Mouse (Mus musculus): Measurements from ENCODE around the gene Ptbp1. TPM values are rescaled to one million over a fixed set of nuclear protein-coding genes. Genes with fewer than 3 reads are reported as not detected.

The Ptbp1 gene
- polyA plus RNA-seq, 1 experiment from 2014 or later: 220 TPM

GRCm38 (mm10) chr10:79819606-79820005 lies 34.6 kb upstream of the Ptbp1 start:
- H3K36me3 ChIP-seq (ENCODE audit: insufficient read depth, low read length): peaks cover 14% of the 10 kb centered on the region; the same call in 1 of the 2 replicates
- H3K4me3 ChIP-seq (replicated peaks; ENCODE audit: low read depth, low read length): no peak overlapping the region
- no peak for TF ChIP-seq CTCF (IDR thresholded peaks at IDR 0.05; ENCODE audit: low read depth)
- H3K9me3 ChIP-seq (replicated peaks; ENCODE audit: low read length): no peaks in the 10 kb centered on the region
- no peak overlapping the region for H3K27ac ChIP-seq
- H3K4me2 ChIP-seq (ENCODE audit: low read length): no peak overlapping the region
- H3K27me3 ChIP-seq (ENCODE audit: insufficient read depth, low read length): no peaks in the 10 kb centered on the region
- H3K4me1 ChIP-seq (replicated peaks; ENCODE audit: insufficient read depth, low read length): peaks cover 29% of the 10 kb centered on the region
- ATAC-seq (replicated peaks; ENCODE audit: low FRiP score, low read depth): no peak
- no peak overlapping the region for H3K9ac ChIP-seq (ENCODE audit: low read depth, low read length)
- WGBS: 91% methylated on average over 17 of the region's 17 CpGs
- no peak for DNase-seq (ENCODE audit: low spot score)

GRCm38 (mm10) chr10:79820277-79820676 lies 34.0 kb upstream of the Ptbp1 start:
- no peak for TF ChIP-seq CTCF (IDR thresholded peaks at IDR 0.05; ENCODE audit: low read depth)
- no peak overlapping the region for H3K4me2 ChIP-seq (ENCODE audit: low read length)
- no peak for DNase-seq (ENCODE audit: low spot score)
- no peaks in the 10 kb centered on the region for H3K9me3 ChIP-seq (replicated peaks; ENCODE audit: low read length)
- H3K36me3 ChIP-seq (ENCODE audit: insufficient read depth, low read length): peaks cover 14% of the 10 kb centered on the region; the same call in 1 of the 2 replicates
- no peak overlapping the region for H3K4me3 ChIP-seq (replicated peaks; ENCODE audit: low read depth, low read length)
- no peak overlapping the region; the same call in 1 of the 2 replicates for H3K9ac ChIP-seq (ENCODE audit: low read depth, low read length)
- H3K27ac ChIP-seq: peak overlapping the region; percentile 69
- H3K27me3 ChIP-seq (ENCODE audit: insufficient read depth, low read length): no peaks in the 10 kb centered on the region
- H3K4me1 ChIP-seq (replicated peaks; ENCODE audit: insufficient read depth, low read length): peaks cover 26% of the 10 kb centered on the region
- 69% methylated on average over 8 of the region's 8 CpGs for WGBS
- no peak for ATAC-seq (replicated peaks; ENCODE audit: low FRiP score, low read depth)

GRCm38 (mm10) chr10:79820782-79821181 lies 33.4 kb upstream of the Ptbp1 start, which contains the start of gene Misp:
Misp (plus strand) TSS chr10:79820989.
- Histone ChIP-seq H3K27ac (peak within 1 kb of the TSS; percentile 69), H3K4me1 (replicated peaks; ENCODE audit: insufficient read depth, low read length) (peaks cover 24% of the 10 kb centered on the region), H3K9ac (ENCODE audit: low read depth, low read length) (peak within 1 kb of the TSS; percentile 3; the same call in 1 of the 2 replicates), H3K9me3 (replicated peaks; ENCODE audit: low read length) (no peaks in the 10 kb centered on the region), H3K4me2 (ENCODE audit: low read length) (0 out of 2 replicates have a peak within 1 kb of the TSS, but pooled peaks have one; percentile 2), H3K36me3 (ENCODE audit: insufficient read depth, low read length) (peaks cover 14% of the 10 kb centered on the region; the same call in 1 of the 2 replicates), H3K27me3 (ENCODE audit: insufficient read depth, low read length) (no peaks in the 10 kb centered on the region), H3K4me3 (replicated peaks; ENCODE audit: low read depth, low read length) (no peak within 1 kb of the TSS)
- 44% methylated on average over 11 of the region's 11 CpGs for WGBS
- peak; percentile 58 for TF ChIP-seq CTCF (IDR thresholded peaks at IDR 0.05; ENCODE audit: low read depth)
- no peak for ATAC-seq (replicated peaks; ENCODE audit: low FRiP score, low read depth)
- peak; percentile 60 for DNase-seq (ENCODE audit: low spot score)

GRCm38 (mm10) chr10:79821731-79822130 lies 32.5 kb upstream of the Ptbp1 start:
- TF ChIP-seq CTCF (IDR thresholded peaks at IDR 0.05; ENCODE audit: low read depth): no peak
- no peak for DNase-seq (ENCODE audit: low spot score)
- Histone ChIP-seq H3K4me3 (replicated peaks; ENCODE audit: low read depth, low read length) (no peak overlapping the region), H3K36me3 (ENCODE audit: insufficient read depth, low read length) (peaks cover 12% of the 10 kb centered on the region; the same call in 1 of the 2 replicates), H3K27me3 (ENCODE audit: insufficient read depth, low read length) (no peaks in the 10 kb centered on the region), H3K9me3 (replicated peaks; ENCODE audit: low read length) (no peaks in the 10 kb centered on the region), H3K4me2 (ENCODE audit: low read length) (0 out of 2 replicates have a peak overlapping the region, but pooled peaks have one; percentile 2), H3K9ac (ENCODE audit: low read depth, low read length) (0 out of 2 replicates have a peak overlapping the region, but pooled peaks have one; percentile 3), H3K4me1 (replicated peaks; ENCODE audit: insufficient read depth, low read length) (peaks cover 24% of the 10 kb centered on the region), H3K27ac (peak overlapping the region; percentile 27)
- no peak for ATAC-seq (replicated peaks; ENCODE audit: low FRiP score, low read depth)
- WGBS: 82% methylated on average over 12 of the region's 12 CpGs

GRCm38 (mm10) chr10:79822372-79822771 lies 31.9 kb upstream of the Ptbp1 start:
- Histone ChIP-seq H3K27me3 (ENCODE audit: insufficient read depth, low read length) (no peaks in the 10 kb centered on the region), H3K4me2 (ENCODE audit: low read length) (peak overlapping the region; percentile 44), H3K9me3 (replicated peaks; ENCODE audit: low read length) (no peaks in the 10 kb centered on the region), H3K36me3 (ENCODE audit: insufficient read depth, low read length) (peaks cover 10% of the 10 kb centered on the region; the same call in 1 of the 2 replicates), H3K9ac (ENCODE audit: low read depth, low read length) (peak overlapping the region; percentile 44), H3K27ac (peak overlapping the region; percentile 27), H3K4me3 (replicated peaks; ENCODE audit: low read depth, low read length) (peak overlapping the region; percentile 9; the same call in 1 of the 2 replicates), H3K4me1 (replicated peaks; ENCODE audit: insufficient read depth, low read length) (peaks cover 24% of the 10 kb centered on the region)
- 18% methylated on average over 17 of the region's 17 CpGs for WGBS
- TF ChIP-seq CTCF (IDR thresholded peaks at IDR 0.05; ENCODE audit: low read depth): no peak
- DNase-seq (ENCODE audit: low spot score) (peak; percentile 68), ATAC-seq (replicated peaks; ENCODE audit: low FRiP score, low read depth) (peak; percentile 79)

- WGBS: 75% methylated on average over 6 of the region's 6 CpGs
- 0 out of 2 replicates have a peak overlapping the region, but pooled peaks have one; percentile 27 for H3K9ac ChIP-seq (ENCODE audit: low read depth, low read length)
- H3K4me3 ChIP-seq (replicated peaks; ENCODE audit: low read depth, low read length): no peak overlapping the region
- peaks cover 24% of the 10 kb centered on the region for H3K4me1 ChIP-seq (replicated peaks; ENCODE audit: insufficient read depth, low read length)
- DNase-seq (ENCODE audit: low spot score): no peak
- peaks cover 10% of the 10 kb centered on the region; the same call in 1 of the 2 replicates for H3K36me3 ChIP-seq (ENCODE audit: insufficient read depth, low read length)
- TF ChIP-seq CTCF (IDR thresholded peaks at IDR 0.05; ENCODE audit: low read depth): no peak
- peak overlapping the region; percentile 44 for H3K4me2 ChIP-seq (ENCODE audit: low read length)
- H3K27ac ChIP-seq: peak overlapping the region; percentile 27; the same call in 1 of the 2 replicates
- no peaks in the 10 kb centered on the region for H3K27me3 ChIP-seq (ENCODE audit: insufficient read depth, low read length)
- H3K9me3 ChIP-seq (replicated peaks; ENCODE audit: low read length): no peaks in the 10 kb centered on the region
- ATAC-seq (replicated peaks; ENCODE audit: low FRiP score, low read depth): no peak
These were observed 31.2 kb upstream of the Ptbp1 start for GRCm38 (mm10) chr10:79823011-79823410.
